Mouse (Mus musculus) monocyte, adult 2 months (primary cell): ENCODE measurements around the gene Hfe2.

ENCODE experiments used
- DNase-seq, 2 experiments: peaks; one replicate each; pipeline ENCODE4 v3.0.0; 2022; ENCODE audit warnings: low spot score in 2 of 2, low read depth in 1 of 2

Gene Hfe2

GRCm38 (mm10) chr3:96571896-96572698, 47.1 kb downstream of the Hfe2 start:
- DNase-seq = peak in 1 of 2 experiments; percentile 53

GRCm38 (mm10) chr3:96573611-96574511, 48.9 kb downstream of the Hfe2 start:
- no peak for DNase-seq

GRCm38 (mm10) chr3:96575272-96575984, 50.5 kb downstream of the Hfe2 start:
- no peak for DNase-seq

- no peak for DNase-seq
Observed at GRCm38 (mm10) chr3:96576005-96576658, 51.2 kb downstream of the Hfe2 start.

GRCm38 (mm10) chr3:96576690-96577541, 51.9 kb downstream of the Hfe2 start, which contains the start of gene Gm16253:
Gene Gm16253, plus strand, starts transcription at chr3:96576984.
- peak; percentile 73 to 74 for DNase-seq

- DNase-seq = no peak
Observed at GRCm38 (mm10) chr3:96577566-96577965, 52.6 kb downstream of the Hfe2 start.
